Mouse (Mus musculus): ENCODE data around the gene Tanc1.

Gene Tanc1

DNA sequence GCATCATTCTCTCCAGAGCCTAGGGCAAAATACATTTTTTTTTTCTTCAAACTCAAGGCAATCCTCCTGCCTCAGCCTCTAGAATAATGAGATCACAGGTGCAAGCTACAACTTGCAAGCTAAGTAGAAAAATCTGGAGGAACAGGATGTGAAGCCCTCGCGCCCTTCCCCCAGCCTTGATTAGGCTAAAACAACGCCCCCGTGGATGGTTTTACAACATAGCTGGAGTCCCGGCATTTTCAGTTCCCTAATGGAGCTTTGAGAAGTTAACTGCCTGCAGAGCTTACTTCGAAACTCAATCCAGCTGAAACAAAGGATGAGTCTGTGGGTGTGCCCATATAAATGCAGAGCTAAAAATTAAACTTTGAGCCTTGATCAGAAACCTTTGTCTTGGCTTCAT, 277.9 kb downstream of the Tanc1 start:
- DNase-seq (ENCODE audit: low spot score) = no peak

Measured in spleen, adult 12 weeks (tissue).